In the genomic region with DNA sequence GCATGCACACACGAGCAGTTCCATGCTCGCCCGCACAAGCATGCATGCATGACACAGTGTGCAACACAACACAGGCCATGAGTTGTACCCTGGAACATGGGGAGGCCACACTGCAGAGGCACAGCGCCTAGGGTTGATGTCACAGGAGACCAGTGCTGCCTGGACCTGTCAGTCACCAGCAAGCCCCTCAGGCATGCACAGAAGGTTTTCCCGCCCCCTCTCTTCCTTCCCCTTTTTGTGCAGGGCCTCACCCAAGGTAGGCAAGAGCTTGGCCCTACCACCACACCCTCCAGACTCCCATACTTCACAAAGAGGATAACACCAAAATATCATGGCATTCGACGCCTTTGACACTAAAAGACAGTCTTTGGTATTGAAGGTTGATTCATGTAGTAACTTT, we compare ENCODE assay signal across 27 mouse cellular contexts. TPM values are rescaled to one million over a fixed set of nuclear protein-coding genes. Genes with fewer than 3 reads are reported as not detected.
DNase-seq lines count a peak whose midpoint lies in the region; ATAC-seq lines count a peak whose summit lies in the region.
"Had no signal": no experiment of that assay in that cellular context is flagged by ENCODE, and none has a peak within 500 bp of the region (broad histone marks: within the 10 kb centered on the region; RNA-seq: fewer than 3 reads in every experiment).

No protein-coding gene starts in this region.

- no peak overlapping the region for H3K9ac ChIP-seq in liver, embryonic 12.5 days
- H3K9ac ChIP-seq: embryonic facial prominence, embryonic 13.5 days; forebrain, embryonic 12.5 days; forebrain, embryonic 15.5 days; hindbrain, embryonic 14.5 days had no signal

- no peak for ATAC-seq in liver, embryonic 12.5 days
- peak; percentile 76 for ATAC-seq in granulocyte monocyte progenitor cell, adult 5-6 weeks (replicated peaks; ENCODE audit: poor library complexity, severe bottlenecking)
- ATAC-seq: forebrain, embryonic 15.5 days; hindbrain, postnatal 0 days; inflammation-experienced regulatory T-cells, adult 6 months; Patski had no signal

- 53% methylated on average over 7 of the region's 7 CpGs for WGBS in liver, embryonic 12.5 days (ENCODE audit: insufficient replicate concordance)

- H3K27ac ChIP-seq in liver, embryonic 12.5 days: no peak overlapping the region
- H3K27ac ChIP-seq: embryonic facial prominence, embryonic 10.5 days; embryonic facial prominence, embryonic 13.5 days; forebrain, embryonic 12.5 days; forebrain, embryonic 15.5 days; hindbrain, embryonic 14.5 days; hindbrain, postnatal 0 days had no signal

- no peak overlapping the region for H3K4me2 ChIP-seq in liver, embryonic 12.5 days
- H3K4me2 ChIP-seq: embryonic facial prominence, embryonic 13.5 days; forebrain, embryonic 12.5 days; forebrain, embryonic 15.5 days; heart, embryonic 11.5 days; hindbrain, embryonic 14.5 days had no signal

- H3K36me3 ChIP-seq in liver, embryonic 12.5 days: no peaks in the 10 kb centered on the region
- no peaks in the 10 kb centered on the region for H3K36me3 ChIP-seq in megakaryocyte, embryonic 14.5 days (replicated peaks; ENCODE audit: low read length)
- no peaks in the 10 kb centered on the region for H3K36me3 ChIP-seq in splenic B cell, adult 2 months (ENCODE audit: control insufficient read depth, insufficient read depth, low read length, poor library complexity, severe bottlenecking)
- H3K36me3 ChIP-seq: embryonic facial prominence, embryonic 10.5 days; embryonic facial prominence, embryonic 13.5 days; forebrain, embryonic 12.5 days; forebrain, embryonic 15.5 days; G1E had no signal

- no peak overlapping the region for H3K4me3 ChIP-seq in liver, embryonic 12.5 days
- H3K4me3 ChIP-seq in megakaryocyte, embryonic 14.5 days (replicated peaks): peak overlapping the region; percentile 70
- H3K4me3 ChIP-seq: embryonic facial prominence, embryonic 10.5 days; embryonic facial prominence, embryonic 13.5 days; erythroblast, embryonic 14.5 days; forebrain, embryonic 12.5 days; forebrain, embryonic 15.5 days had no signal

- DNase-seq in liver: peak; percentile 22
- peak; percentile 19 for DNase-seq in splenic B cell, adult 2 months (ENCODE audit: low read depth, low spot score)
- no peak for DNase-seq in kidney, adult 11 months
- no peak for DNase-seq in cerebellum, adult 8-10 months
- DNase-seq: adrenal gland, adult 2 months; adrenal gland, postnatal 14 days; cerebellum, adult 11 months; cerebellum, adult 2 months; cerebellum, postnatal 14 days; embryo, embryonic 11 days; gastrocnemius, postnatal 25 days; heart, adult 11 months had no signal

- H3K9me3 ChIP-seq in liver, embryonic 12.5 days (replicated peaks): no peaks in the 10 kb centered on the region
- H3K9me3 ChIP-seq in megakaryocyte, embryonic 14.5 days: no peaks in the 10 kb centered on the region
- H3K9me3 ChIP-seq: embryonic facial prominence, embryonic 10.5 days; embryonic facial prominence, embryonic 13.5 days; forebrain, embryonic 12.5 days; forebrain, embryonic 15.5 days had no signal

- no peaks in the 10 kb centered on the region for H3K4me1 ChIP-seq in liver, embryonic 12.5 days
- H3K4me1 ChIP-seq in megakaryocyte, embryonic 14.5 days: peaks cover 4% of the 10 kb centered on the region; the same call in 1 of the 2 replicates

- H3K27me3 ChIP-seq in liver, embryonic 12.5 days (replicated peaks): no peaks in the 10 kb centered on the region
- peaks cover 16% of the 10 kb centered on the region for H3K27me3 ChIP-seq in megakaryocyte, embryonic 14.5 days (replicated peaks)
- no peaks in the 10 kb centered on the region for H3K27me3 ChIP-seq in splenic B cell, adult 2 months (ENCODE audit: control insufficient read depth, insufficient read depth, low read length, poor library complexity, severe bottlenecking)
- H3K27me3 ChIP-seq: CH12.LX; embryonic facial prominence, embryonic 13.5 days; forebrain, embryonic 12.5 days; forebrain, embryonic 15.5 days had no signal

RNA-seq across cellular contexts. Expression of gene Grk3, which starts 8.6 kb away (rescaled TPM):
- 2.4 TPM in 2 replicates for polyA plus RNA-seq in liver, embryonic 12.5 days (2016; fragmentation: Nextera tagmentation; extraction: Ambion mirVana)
- 30.8 and 39.1 TPM in 2 replicates for total RNA-seq in granulocyte monocyte progenitor cell, adult 5-6 weeks (2014; fragmentation: Nextera tagmentation)
- total RNA-seq in granulocyte monocyte progenitor cell, adult 5-6 weeks (2017): 21.3 and 22.5 TPM in 2 replicates
- 0.40 TPM in 1 of 2 replicates, not detected in the other for polyA plus RNA-seq in megakaryocyte, embryonic 14.5 days (2012; ENCODE audit: insufficient read depth, low replicate concordance)
- total RNA-seq: CH12.LX had no signal
- polyA plus RNA-seq: G1E, Patski had no signal

Comparison
In these comparisons a context has a peak if more than half of its experiments do, and no peak if none do; other contexts are left out.
1. DNase-seq: peak in liver (single experiment) and splenic B cell, adult 2 months (single experiment); none in kidney, adult 11 months (single experiment) and cerebellum, adult 8-10 months (single experiment).